Mouse (Mus musculus) myocyte (in vitro differentiated cells): Measurements from ENCODE around the gene Ccdc183.

Experiments
- CEBPB ChIP-seq: IDR thresholded peaks from 2 replicates; pipeline ENCODE4 v1.6.1; 2011; ENCODE audit warnings: mild to moderate bottlenecking, moderate library complexity; ENCODE audit not compliant: poor library complexity, insufficient read depth, severe bottlenecking
- E2F4 ChIP-seq: IDR thresholded peaks from one replicate; pipeline ENCODE4 v1.6.1; 2011; ENCODE audit warnings: mild to moderate bottlenecking, control low read depth, moderate library complexity; ENCODE audit not compliant: insufficient read depth
- MAX ChIP-seq: IDR thresholded peaks from one replicate; pipeline ENCODE4 v1.6.1; 2011; ENCODE audit warnings: low read depth, mild to moderate bottlenecking, control low read depth
- MYOD1 ChIP-seq, 3 experiments: IDR thresholded peaks; one replicate each; pipeline ENCODE4 v1.6.1; 2011; ENCODE audit warnings: control low read depth in 2 of 3, low read depth in 2 of 3, mild to moderate bottlenecking in 2 of 3, moderate library complexity in 1 of 3; ENCODE audit not compliant: insufficient read length in 2 of 3, control insufficient read depth in 1 of 3
- MYOG ChIP-seq, 3 experiments: IDR thresholded peaks; one replicate each; pipeline ENCODE4 v1.6.1; 2011; ENCODE audit warnings: control low read depth in 2 of 3, low read depth in 2 of 3, mild to moderate bottlenecking in 2 of 3; ENCODE audit not compliant: insufficient read length in 2 of 3, control insufficient read depth in 1 of 3, insufficient read depth in 1 of 3
- POLR2A ChIP-seq: IDR thresholded peaks from one replicate; pipeline ENCODE4 v1.6.1; 2011; ENCODE audit warnings: low read depth, mild to moderate bottlenecking, control low read depth, moderate library complexity; ENCODE audit not compliant: insufficient read length
- POLR2AphosphoS2 ChIP-seq: IDR thresholded peaks from one replicate; pipeline ENCODE4 v1.6.1; 2011; ENCODE audit warnings: low read depth, control low read depth; ENCODE audit not compliant: insufficient read length
- REST ChIP-seq: IDR thresholded peaks from one replicate; pipeline ENCODE4 v1.6.1; 2011; ENCODE audit warnings: mild to moderate bottlenecking, control low read depth, moderate library complexity; ENCODE audit not compliant: insufficient read depth, insufficient read length
- SRF ChIP-seq: IDR thresholded peaks from one replicate; pipeline ENCODE4 v1.6.1; 2011; ENCODE audit warnings: low read depth; ENCODE audit not compliant: control insufficient read depth, insufficient read length
- TCF12 ChIP-seq: IDR thresholded peaks from one replicate; pipeline ENCODE4 v1.6.1; 2011; ENCODE audit warnings: mild to moderate bottlenecking, control low read depth; ENCODE audit not compliant: poor library complexity, insufficient read depth, severe bottlenecking

DNA sequence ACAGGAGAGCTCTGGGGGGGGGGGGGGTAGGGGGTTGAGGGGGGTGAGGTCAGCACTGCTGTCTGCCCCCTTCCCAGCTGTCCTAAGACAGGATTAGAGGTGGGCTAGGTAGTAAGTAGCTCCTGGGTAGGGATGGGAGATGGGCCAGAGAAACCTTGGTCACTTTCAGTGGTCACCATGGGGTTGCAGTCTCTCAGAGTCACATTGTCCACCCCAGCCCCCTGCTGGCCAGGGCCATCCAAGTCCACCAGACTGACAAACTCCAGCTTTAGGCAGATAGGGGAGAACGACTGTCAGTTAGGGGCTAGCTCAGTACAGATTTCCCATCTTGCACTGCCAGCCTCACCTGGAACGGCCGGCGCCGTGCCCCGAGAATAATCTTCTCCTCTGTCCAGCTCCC is 50.9 kb downstream of the Ccdc183 start:
- no peak for TF ChIP-seq POLR2A
- TF ChIP-seq REST: no peak
- TF ChIP-seq CEBPB: no peak
- TF ChIP-seq MYOD1 (IDR thresholded peaks at IDR 0.05; ENCODE audit: control insufficient read depth in 1 of 3, insufficient read length in 2 of 3, low read depth in 2 of 3): no peak
- peak; percentile 65 for TF ChIP-seq POLR2AphosphoS2
- TF ChIP-seq MAX: no peak
- no peak for TF ChIP-seq E2F4
- no peak for TF ChIP-seq MYOG (IDR thresholded peaks at IDR 0.05; ENCODE audit: control insufficient read depth in 1 of 3, insufficient read depth in 1 of 3, insufficient read length in 2 of 3, low read depth in 2 of 3)
- no peak for TF ChIP-seq TCF12
- TF ChIP-seq SRF: no peak
